Mouse (Mus musculus): ENCODE data around the gene Mcpt8. TPM values are rescaled to one million over a fixed set of nuclear protein-coding genes. Genes with fewer than 3 reads are reported as not detected.
"Not testable (repeated sequence)": the region's sequence is repeated elsewhere in the genome, so short reads cannot be mapped to it uniquely, and the experiment has no call there.

Gene Mcpt8
- total RNA-seq, 1 experiment from 2014 or later, result 12.9 TPM

DNA sequence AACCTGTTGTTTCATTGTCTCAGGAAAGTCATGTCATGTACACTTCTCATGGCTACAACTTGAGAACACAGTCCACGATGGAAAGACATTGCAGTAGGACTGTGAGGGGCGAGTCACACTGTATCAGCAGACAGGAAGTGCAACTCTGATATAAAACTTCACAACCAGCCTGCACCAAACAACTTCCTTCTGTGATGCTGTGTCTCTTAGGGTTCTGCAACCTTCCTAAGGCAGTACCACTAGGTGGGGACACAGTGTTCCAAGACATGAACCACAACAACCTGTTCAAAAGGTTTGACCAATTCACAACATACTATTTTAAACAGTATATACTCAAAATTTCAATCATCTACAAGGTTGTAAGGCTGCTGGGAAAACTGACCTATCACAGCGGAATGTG is 29.7 kb downstream of the Mcpt8 start:
- ATAC-seq (replicated peaks in 1 of 2; ENCODE audit: insufficient read depth in 1 of 2, low FRiP score in 2 of 2, low TSS enrichment in 1 of 2, low read depth in 1 of 2, poor library complexity in 2 of 2, severe bottlenecking in 2 of 2), result no peak

DNA sequence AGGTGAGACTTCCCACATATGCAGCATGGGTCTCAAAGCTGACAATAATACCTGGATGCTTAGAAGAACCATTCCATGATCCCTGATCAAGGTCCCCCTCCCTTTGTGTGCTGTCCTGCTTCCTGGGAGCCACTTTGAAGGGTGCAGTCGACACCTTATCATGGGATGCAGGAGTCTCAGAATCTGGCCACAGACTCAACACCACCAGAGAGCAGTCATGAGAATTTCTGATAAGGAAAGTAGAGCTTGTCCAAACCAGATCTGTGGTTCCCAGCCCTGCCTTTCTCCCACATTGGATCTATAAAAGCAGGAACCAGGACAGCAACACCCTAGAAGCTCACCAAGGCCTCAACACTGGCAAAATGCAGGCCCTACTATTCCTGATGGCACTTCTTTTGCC is 43.3 kb downstream of the Mcpt8 start, which contains the start of gene Mcpt2:
Mcpt2 (plus strand) TSS at position 250 of the 400 bp plus-strand sequence.
- ATAC-seq (replicated peaks in 1 of 2; ENCODE audit: insufficient read depth in 1 of 2, low FRiP score in 2 of 2, low TSS enrichment in 1 of 2, low read depth in 1 of 2, poor library complexity in 2 of 2, severe bottlenecking in 2 of 2), result not testable (repeated sequence)

- 0 out of 4 replicates have a peak, but pooled peaks of 1 of the 2 experiments have one; percentile 25 for ATAC-seq (replicated peaks in 1 of 2; ENCODE audit: insufficient read depth in 1 of 2, low FRiP score in 2 of 2, low TSS enrichment in 1 of 2, low read depth in 1 of 2, poor library complexity in 2 of 2, severe bottlenecking in 2 of 2)
Observed at GRCm38 (mm10) chr14:56034433-56034832, 50.6 kb downstream of the Mcpt8 start.

Other genes starting within 250 kb of the Mcpt8 start
- 13.0 and 13.1 TPM in 2 replicates for gene Nynrin, start 231.3 kb downstream of the Mcpt8 start, total RNA-seq (2017)
- gene Cbln3, start 200.9 kb downstream of the Mcpt8 start, total RNA-seq (2017), result 0.05 TPM in 1 of 2 replicates, not detected in the other
- 40.6 and 50.5 TPM in 2 replicates for gene Khnyn, start 200.3 kb downstream of the Mcpt8 start, total RNA-seq (2017)
- gene Sdr39u1, start 185.0 kb downstream of the Mcpt8 start, total RNA-seq (2017), result 10.3 and 27.3 TPM in 2 replicates
- gene Cma1, start 140.6 kb downstream of the Mcpt8 start, total RNA-seq (2017), result 0.88 TPM in 1 of 2 replicates, not detected in the other
- gene Cma2, start 134.3 kb downstream of the Mcpt8 start, total RNA-seq (2017), result not detected in 2 replicates
- not detected in 2 replicates for gene Mcpt1, start 67.3 kb downstream of the Mcpt8 start, total RNA-seq (2017)
- gene Mcpt9, start 54.8 kb downstream of the Mcpt8 start, total RNA-seq (2017), result not detected in 2 replicates
- gene Mcpt2, start 43.2 kb downstream of the Mcpt8 start, total RNA-seq (2017), result not detected in 2 replicates
- not detected in 2 replicates for gene Mcpt4, start 23.0 kb downstream of the Mcpt8 start, total RNA-seq (2017)
- 140 and 219 TPM in 2 replicates for gene Ctsg, start 17.3 kb upstream of the Mcpt8 start, total RNA-seq (2017)
- gene Gzme, start 35.4 kb upstream of the Mcpt8 start, total RNA-seq (2017), result not detected in 2 replicates
- gene Gzmd, start 47.3 kb upstream of the Mcpt8 start, total RNA-seq (2017), result not detected in 2 replicates
- not detected in 2 replicates for gene Gzmg, start 74.3 kb upstream of the Mcpt8 start, total RNA-seq (2017)
- not detected in 2 replicates for gene Gzmn, start 89.3 kb upstream of the Mcpt8 start, total RNA-seq (2017)
- not detected in 2 replicates for gene Gzmf, start 126.1 kb upstream of the Mcpt8 start, total RNA-seq (2017)
- gene Gzmc, start 149.4 kb upstream of the Mcpt8 start, total RNA-seq (2017), result 0.63 TPM in 1 of 2 replicates, not detected in the other
- 0.99 and 1.3 TPM in 2 replicates for gene Gzmb, start 177.0 kb upstream of the Mcpt8 start, total RNA-seq (2017)

Data from hematopoietic stem cell, adult 5-6 weeks (primary cell).